Mouse (Mus musculus) activated CD4-positive, CD25-positive, alpha-beta regulatory T cell, adult 4 months (primary cell): ENCODE measurements around the gene Asb10. TPM values are rescaled to one million over a fixed set of nuclear protein-coding genes. Genes with fewer than 3 reads are reported as not detected.

Experiments
- ATAC-seq: one replicate; pipeline ENCODE4 v1.8.0; 2017
- polyA plus RNA-seq, 2 experiments: library from polyadenylated mRNA; unstranded; fragments of 100-300 nt; shearing (Covaris generic); gene quantifications; one replicate each; pipeline ENCODE4 v1.2.1; 2017

Gene Asb10
- polyA plus RNA-seq, 2 experiments from 2014 or later = not detected

- ATAC-seq = no peak
These were observed 5.0 kb downstream of the Asb10 start for GRCm38 (mm10) chr5:24535731-24536130.

GRCm38 (mm10) chr5:24534292-24534691 lies 6.5 kb downstream of the Asb10 start:
- ATAC-seq = no peak

DNA sequence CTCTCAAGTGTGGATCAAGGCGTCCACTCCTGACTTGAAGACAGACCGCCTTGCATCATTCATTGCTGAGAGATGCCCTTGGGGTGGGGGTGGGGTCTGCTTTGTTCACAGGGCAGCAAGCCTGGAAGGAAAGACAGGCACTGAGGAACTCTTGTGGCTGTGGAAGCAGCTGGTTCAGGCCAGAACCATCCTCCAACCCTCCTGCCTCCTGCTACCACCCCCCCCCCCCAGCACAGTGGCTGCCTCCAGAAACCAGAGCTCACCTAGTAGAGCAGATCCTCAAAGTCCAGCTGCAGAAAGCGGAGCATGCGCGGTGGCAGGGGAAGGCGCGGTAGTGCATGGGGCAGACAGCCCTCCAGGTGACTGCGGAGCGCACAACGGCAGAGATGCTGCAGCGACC lies 7.4 kb downstream of the Asb10 start:
- ATAC-seq = no peak

GRCm38 (mm10) chr5:24530042-24530689 lies 10.6 kb downstream of the Asb10 start:
- ATAC-seq = peak; percentile 97

DNA sequence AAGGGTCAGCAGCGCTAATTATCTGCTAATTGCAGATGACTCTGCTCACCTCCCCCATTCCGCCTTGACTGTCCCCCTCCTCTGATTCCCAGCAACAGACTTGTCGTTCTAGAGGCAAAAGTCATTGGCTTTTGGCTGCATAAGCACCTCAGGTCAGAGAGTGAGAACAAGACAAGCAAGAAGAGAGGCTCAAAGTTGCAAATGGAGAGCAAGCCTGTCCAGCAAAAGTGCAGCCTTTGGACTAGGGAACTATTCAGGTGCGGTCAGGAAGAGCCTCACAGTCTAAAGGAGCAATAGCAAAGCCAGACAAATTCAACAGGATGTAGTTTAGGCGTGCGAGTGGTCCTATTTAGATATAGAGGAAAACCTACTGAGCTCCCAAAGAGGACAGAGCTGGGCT lies 13.0 kb downstream of the Asb10 start:
- ATAC-seq = no peak

GRCm38 (mm10) chr5:24526889-24527230 lies 13.9 kb downstream of the Asb10 start, which contains the start of gene Gbx1:
TSS of gene Gbx1 (minus strand) at chr5:24527202.
- ATAC-seq = no peak

GRCm38 (mm10) chr5:24526190-24526888 lies 14.4 kb downstream of the Asb10 start:
- ATAC-seq = no peak

DNA sequence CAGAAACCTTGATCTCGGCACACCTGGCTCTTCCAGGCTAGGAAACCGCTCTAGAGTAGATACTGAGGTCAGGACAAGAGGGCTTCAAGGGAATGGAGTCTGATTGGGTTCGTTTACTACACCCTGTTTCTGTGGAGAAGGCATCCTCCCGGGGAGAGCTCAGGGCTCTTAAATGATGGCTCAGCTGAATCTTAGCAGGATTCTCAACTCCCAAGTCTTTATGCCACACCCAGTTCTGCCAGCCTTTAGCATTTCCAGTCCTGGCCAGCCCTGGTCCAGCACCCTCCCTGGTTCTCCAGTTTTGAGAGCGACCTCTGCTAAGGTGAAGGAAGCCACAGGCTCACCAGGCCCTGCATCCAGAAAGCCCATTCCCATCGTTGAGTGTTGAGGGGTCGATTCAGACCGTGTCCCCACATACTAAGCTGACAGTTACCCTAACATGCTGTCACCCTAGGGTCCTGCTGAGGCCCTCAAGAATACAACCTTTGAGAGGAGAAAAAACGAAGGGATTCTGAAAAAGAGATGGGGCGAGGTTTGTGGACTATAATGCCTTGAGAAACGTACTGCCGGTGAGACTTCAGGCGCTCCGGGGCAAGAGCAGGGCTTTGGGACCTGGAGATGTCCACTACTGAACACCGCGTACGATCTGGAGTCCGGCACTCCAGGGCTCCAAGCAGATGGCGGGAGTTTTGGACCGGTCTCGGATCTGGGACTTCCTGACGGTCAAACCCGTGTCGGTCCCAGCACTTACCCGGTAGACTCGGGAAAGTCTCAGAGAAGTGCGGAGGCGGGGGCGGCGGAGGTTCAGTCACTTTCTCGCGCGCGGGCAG lies 15.2 kb downstream of the Asb10 start:
- no peak for ATAC-seq

GRCm38 (mm10) chr5:24524522-24524921 lies 16.3 kb downstream of the Asb10 start:
- ATAC-seq = no peak

GRCm38 (mm10) chr5:24523806-24524205 lies 17.0 kb downstream of the Asb10 start:
- no peak for ATAC-seq

GRCm38 (mm10) chr5:24521366-24521765 lies 19.4 kb downstream of the Asb10 start:
- ATAC-seq = no peak

DNA sequence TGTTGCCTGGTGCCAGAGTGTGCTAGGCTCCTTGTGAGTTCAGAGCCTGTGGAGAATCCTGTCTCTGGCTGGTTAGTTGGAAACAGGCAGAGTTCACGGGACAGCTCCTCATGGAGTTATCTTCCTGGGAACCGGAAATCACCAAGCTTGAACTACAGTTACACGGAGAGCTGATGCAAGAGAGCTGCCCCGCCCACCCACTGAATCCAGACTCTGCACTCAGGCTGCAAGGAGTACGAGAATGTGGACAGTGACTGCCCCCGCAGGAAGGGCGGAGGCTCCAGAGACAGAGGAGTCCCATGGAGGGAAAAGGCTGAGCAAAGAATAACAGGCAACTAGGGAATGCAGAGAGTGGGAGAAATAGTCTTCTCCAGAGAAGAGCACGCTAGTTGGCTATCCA lies 28.5 kb downstream of the Asb10 start:
- ATAC-seq = no peak

DNA sequence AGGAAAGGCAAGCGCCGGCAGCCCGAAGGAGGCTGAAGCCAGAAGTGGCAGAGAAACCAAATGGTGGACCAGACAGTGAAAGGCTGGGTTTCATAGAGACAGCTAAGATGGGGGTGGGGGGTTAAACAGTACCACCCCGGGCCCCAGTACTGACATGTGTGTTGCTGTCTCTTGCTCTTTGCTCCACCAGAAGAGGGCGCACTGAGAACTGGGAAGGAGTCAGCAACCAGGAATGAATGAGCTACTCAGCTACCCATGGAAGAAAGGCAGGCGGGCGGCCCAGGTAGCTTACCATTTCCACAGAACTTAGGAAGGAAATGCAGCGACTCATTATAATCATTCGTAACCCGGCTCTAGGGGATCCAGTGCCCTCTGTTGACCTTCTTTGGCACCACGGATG lies 30.1 kb downstream of the Asb10 start:
- no peak for ATAC-seq

DNA sequence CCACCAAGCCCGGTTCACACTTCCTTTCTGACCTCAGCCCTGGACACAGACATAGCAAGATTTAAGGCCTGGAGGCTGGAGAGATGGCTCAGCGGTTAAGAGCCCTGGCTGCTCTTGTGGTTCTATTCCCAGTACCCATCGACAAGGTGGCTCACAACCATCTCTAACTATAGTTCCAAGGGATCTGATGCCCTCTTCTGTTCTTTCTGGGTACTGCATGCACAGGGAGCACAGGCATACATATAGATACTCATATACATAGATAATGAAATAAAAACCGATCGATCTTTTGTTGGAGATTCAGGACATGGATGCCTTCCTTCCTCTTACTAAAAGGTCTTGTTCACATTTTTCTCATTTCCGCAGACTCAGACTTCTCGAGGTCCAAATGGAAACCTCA lies 32.4 kb downstream of the Asb10 start:
- no peak for ATAC-seq

GRCm38 (mm10) chr5:24505513-24505912 lies 35.3 kb downstream of the Asb10 start:
- peak; percentile 79 for ATAC-seq

- ATAC-seq = no peak
These were observed 38.0 kb downstream of the Asb10 start for GRCm38 (mm10) chr5:24502786-24503185.

DNA sequence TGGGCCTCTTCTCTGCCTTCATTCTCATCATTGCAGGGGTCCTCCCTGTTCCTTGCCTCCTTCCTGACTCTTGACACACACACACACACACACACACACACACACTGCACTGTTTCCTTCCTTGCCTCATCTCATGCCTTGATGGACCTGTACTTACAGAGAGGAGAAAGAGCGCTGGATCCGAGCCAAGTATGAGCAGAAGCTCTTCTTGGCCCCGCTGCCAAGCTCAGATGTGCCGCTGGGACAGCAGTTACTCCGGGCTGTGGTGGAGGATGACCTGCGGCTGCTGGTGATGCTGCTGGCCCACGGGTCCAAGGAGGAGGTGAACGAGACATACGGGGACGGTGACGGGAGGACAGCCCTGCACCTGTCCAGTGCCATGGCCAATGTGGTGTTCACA lies 39.9 kb downstream of the Asb10 start:
- ATAC-seq = no peak

GRCm38 (mm10) chr5:24499113-24499512 lies 41.7 kb downstream of the Asb10 start:
- no peak for ATAC-seq

DNA sequence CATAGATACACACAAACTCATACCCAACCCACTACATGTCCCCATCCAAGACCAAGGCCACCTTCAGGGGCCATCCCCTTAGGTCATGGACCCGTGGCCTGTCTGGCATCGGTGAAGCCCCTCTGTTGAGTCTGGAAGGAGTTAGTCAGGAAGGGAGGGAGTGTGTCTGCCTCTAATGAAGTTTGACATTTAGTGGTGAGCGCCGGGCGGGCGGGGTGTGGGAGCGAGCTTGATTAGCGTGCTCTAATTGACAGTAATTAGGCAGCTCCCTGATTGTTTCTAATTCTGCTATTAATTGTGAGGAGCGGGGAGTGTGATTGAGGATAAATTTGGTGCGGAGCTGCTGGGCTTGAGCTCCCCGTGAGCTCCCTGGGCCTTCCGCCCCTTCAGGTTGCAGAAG lies 43.3 kb downstream of the Asb10 start:
- ATAC-seq = no peak

DNA sequence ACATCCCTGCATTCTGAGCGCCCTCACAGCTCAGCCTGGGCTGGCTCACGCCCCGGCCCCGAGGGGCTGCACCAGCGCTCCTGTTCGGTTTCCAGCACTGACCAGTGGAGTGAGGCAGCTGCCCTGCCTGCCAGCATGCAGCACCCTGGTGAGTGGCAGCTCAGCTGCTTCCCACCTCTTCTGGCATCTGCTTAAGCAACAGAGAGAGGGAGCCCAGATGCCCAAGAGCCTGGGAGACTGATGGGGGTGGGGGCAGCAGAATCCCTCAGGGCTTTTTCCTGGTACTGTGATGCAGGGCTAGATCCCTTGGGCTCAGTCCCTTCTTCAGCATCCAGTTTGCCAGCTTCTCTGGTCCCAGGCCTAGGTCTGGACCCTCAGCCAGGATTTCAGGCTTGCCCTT lies 44.0 kb downstream of the Asb10 start:
- no peak for ATAC-seq

DNA sequence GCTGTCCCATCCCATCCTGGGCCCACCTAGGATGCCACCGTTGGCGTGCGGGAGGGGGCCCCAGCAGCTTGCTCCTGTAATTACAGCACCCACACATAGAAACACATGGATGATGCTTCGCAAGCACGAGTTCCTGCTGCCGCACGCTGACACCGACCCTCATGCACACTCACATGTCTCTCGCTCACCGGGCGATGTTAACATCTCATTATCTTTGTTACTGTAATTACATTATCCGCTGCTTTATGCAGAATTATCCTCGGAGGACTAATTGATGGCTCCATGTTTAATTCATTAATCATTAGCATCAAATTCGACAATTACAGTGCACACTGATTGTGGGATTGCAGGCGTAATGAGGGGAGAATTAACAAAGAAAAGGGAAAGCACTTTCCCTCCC lies 45.8 kb downstream of the Asb10 start:
- ATAC-seq = no peak

DNA sequence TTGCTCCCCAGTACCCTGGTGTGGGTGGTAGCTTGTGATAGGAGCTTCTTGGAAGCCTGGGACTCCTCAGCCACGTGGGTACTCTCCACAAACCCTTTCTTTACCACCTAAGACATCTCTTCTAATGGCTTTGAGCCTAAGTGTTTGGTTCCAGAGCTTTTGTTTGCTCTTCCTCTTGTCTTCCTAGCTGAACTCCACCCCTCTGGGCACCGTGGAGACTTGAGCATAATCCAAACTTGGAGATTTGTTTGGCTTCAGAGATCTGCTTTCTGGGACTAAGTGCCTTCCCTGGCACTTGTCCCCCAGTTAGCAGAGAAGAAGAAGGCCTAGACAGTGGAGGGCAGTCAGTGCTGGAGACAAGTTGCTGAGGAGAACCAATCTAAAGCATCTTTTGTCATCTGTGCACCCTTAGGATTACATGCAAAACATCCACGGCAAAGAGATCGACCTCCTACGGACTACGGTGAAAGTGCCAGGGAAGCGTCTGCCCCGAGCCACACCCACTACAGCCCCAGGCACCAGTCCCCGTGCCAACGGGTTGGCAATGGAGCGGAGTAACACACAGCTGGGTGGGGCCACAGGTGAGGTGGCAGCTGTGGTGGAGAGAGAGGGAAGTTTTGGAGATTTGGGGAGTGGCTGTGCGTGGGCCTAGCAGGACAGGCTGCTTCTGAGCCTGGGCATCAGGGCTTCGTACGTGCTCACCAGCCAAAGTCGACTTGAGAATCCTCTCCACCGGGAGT lies 48.1 kb downstream of the Asb10 start:
- ATAC-seq = no peak

DNA sequence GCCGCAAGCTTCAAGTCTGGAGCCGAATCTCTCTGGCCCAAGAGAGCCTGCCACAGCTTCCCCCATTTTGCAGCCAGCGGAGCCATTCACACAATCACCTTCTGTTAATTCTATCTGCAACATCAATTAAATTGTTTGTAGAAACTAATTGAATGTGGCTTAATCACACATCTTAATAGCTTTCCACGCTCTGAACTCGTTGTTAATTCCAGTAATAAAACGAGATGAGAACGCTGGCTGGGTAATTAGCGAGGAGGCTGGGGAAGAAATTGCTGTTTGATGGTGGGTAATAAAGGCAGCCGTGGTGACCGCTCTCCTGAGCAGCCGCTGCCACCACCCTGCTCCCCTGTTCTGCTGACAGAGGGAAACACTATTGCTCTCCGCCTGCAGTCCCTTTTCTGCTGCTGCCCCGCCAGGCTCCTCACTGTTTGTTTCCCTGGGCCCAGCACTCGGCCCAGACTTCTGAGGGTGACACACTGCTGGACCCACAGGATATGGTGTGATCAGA lies 50.3 kb downstream of the Asb10 start:
- ATAC-seq = no peak
